Mouse (Mus musculus) layer of hippocampus, adult 18-20 months (tissue): ENCODE measurements around the gene Rnf141. TPM values are rescaled to one million over a fixed set of nuclear protein-coding genes. Genes with fewer than 3 reads are reported as not detected.
A peak's percentile ranks its signal among the peaks of the same experiment; 100 is the strongest.

Experiments used
- DNase-seq, 2 experiments: peaks; one replicate each; pipeline ENCODE4 v3.0.0; 2022; ENCODE audit warnings: low spot score in 2 of 2
- total RNA-seq, 2 experiments: library from RNA; stranded (reverse); gene quantifications; 2 replicates each; pipeline ENCODE4 v1.2.3; 2021

Rnf141 gene
- total RNA-seq, 2 experiments from 2014 or later = 79.8 to 82.2 TPM

DNA sequence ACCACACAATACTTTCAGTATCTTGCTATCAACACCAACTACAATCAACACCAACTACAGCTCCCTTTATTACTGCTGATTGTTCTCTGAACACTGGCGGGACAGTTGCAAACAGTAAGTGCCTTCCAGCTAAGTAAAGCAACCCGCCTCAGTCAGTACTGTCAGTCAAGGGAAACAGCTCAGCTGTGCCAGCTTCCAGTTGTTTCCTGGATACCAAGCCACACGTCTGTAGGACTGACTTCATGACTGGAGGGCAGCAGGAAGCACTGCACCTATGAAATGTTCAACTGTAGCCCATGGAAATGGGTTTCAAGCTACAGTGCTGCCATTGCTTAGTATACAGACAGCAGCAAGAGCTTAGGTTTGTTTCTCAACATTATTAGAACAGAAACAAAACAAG, 9.7 kb downstream of the Rnf141 start:
- no peak for DNase-seq

DNA sequence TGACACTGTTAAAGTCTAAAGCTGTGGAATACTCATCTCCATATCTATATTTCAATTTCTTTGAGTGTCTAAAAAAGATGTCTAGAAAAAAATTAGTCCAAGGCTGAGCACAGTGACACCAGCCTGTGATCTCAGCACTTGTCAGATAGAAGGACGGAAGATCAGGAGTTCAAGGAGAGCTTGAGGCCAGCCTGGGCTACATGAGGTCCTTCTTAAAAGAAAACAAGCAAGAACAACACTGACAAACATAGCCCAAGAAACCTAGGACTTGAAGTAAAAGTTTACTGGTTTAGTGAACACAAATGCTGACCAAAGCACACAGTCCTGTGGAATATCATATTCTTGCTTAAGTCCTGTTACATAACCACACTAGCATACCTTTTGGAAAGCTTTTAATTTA, 10.2 kb downstream of the Rnf141 start:
- no peak for DNase-seq

- no peak for DNase-seq
These were observed 11.2 kb downstream of the Rnf141 start for GRCm38 (mm10) chr7:110833024-110833423.

- DNase-seq = no peak
These were observed 20.0 kb downstream of the Rnf141 start for GRCm38 (mm10) chr7:110823995-110824953.

GRCm38 (mm10) chr7:110823593-110823992, 20.7 kb downstream of the Rnf141 start:
- DNase-seq = no peak

- no peak for DNase-seq
These were observed 21.2 kb downstream of the Rnf141 start for GRCm38 (mm10) chr7:110823076-110823475.

DNA sequence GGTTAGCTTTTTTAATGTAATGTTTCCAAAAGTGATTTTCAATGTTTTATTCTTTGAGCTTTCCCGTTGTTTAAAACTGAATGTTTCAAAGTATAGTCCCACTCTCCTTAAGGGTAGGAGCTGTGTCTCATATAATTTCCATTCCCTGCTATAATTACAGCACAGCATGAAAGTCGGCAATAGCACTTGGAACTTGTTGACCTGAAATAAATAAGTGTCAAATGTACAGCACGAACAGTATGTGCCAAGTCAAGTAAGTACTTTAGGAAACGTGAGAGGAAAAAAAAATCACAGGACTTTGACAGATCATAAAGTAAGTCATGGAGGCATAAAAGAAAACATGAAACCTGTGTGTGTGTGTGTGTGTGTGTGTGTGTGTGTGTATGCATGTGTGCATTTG, 22.2 kb downstream of the Rnf141 start:
- no peak for DNase-seq

GRCm38 (mm10) chr7:110821653-110822052, 22.6 kb downstream of the Rnf141 start:
- peak in 1 of 2 experiments; percentile 61 for DNase-seq

DNA sequence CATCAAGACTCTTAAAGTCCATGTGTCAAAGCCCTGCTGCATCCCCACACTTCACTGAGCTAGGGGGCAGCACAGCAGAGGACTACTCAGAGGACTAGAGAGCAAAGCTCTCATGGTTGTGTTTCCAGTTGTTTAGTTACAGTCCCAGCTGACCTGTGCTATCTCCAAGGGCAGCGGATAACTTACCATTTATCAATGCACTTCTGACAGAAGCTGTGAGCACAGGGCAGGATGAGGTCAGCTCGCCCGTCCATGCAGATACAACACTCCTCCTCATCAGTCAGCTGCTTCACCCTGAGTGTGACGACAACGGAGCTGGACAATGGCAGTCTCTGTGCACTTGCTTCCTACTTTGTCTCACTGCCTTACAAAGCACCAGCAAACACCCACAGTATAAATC, 23.2 kb downstream of the Rnf141 start:
- DNase-seq = peak in 1 of 2 experiments; percentile 47

GRCm38 (mm10) chr7:110818787-110819350, 25.4 kb downstream of the Rnf141 start:
- no peak for DNase-seq

GRCm38 (mm10) chr7:110818206-110818605, 26.1 kb downstream of the Rnf141 start:
- no peak for DNase-seq

DNA sequence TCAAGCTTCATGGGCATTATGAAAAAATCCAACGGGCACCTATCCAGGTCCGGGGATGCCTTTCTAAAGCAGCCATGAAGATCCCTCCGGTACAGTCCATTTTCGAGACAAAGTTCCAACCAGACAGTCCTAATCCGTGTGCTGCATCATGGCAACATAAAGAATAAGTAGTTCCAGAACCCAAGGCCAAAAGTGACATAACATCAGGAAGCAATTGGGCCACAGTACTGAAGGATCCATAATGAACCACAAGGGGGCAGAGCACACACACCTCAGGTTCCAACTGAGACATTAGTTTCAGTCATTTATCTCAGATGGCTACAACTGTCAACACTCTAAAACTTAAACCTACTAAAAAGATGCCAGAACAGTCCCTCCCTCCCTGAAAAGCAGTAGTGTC, 28.2 kb downstream of the Rnf141 start:
- peak in 1 of 2 experiments; percentile 82 for DNase-seq

GRCm38 (mm10) chr7:110813983-110814382, 30.3 kb downstream of the Rnf141 start:
- DNase-seq = no peak

- DNase-seq = no peak
These were observed 32.7 kb downstream of the Rnf141 start for GRCm38 (mm10) chr7:110811529-110811928.

- DNase-seq = no peak
These were observed 33.3 kb downstream of the Rnf141 start for GRCm38 (mm10) chr7:110810995-110811394.

- DNase-seq = no peak
These were observed 34.4 kb downstream of the Rnf141 start for GRCm38 (mm10) chr7:110809585-110810557.

GRCm38 (mm10) chr7:110808962-110809361, 35.3 kb downstream of the Rnf141 start:
- DNase-seq = peak in 1 of 2 experiments; percentile 43

- no peak for DNase-seq
These were observed 36.7 kb downstream of the Rnf141 start for GRCm38 (mm10) chr7:110807460-110808030.

- DNase-seq = peak in 1 of 2 experiments; percentile 58
These were observed 40.0 kb downstream of the Rnf141 start for GRCm38 (mm10) chr7:110804266-110804665.

- DNase-seq = no peak
These were observed 41.1 kb downstream of the Rnf141 start for GRCm38 (mm10) chr7:110803131-110803530.

- DNase-seq = peak; percentile 76 to 95
These were observed 43.2 kb downstream of the Rnf141 start for GRCm38 (mm10) chr7:110801028-110801427.
